Mouse (Mus musculus) heart, postnatal 0 days (tissue): ENCODE measurements at regions not wholly inside any gene's neighbourhood (a gene's known extent, or its start where the extent isn't known, plus 50 kb on each side); places are given as distances from the start of the nearest gene placed in this dataset.

Source experiments
- CTCF ChIP-seq: IDR thresholded peaks from 2 replicates; pipeline ENCODE4 v1.5.1; 2016; ENCODE audit warnings: antibody characterized with exemption, control low read depth, low read depth
- EP300 ChIP-seq: IDR thresholded peaks from 2 replicates; pipeline ENCODE4 v1.6.1; 2016; ENCODE audit warnings: antibody characterized with exemption, low read depth

GRCm38 (mm10) chr14:47827623-47828022 is 179.4 kb downstream of the Ktn1 start:
- no peak for TF ChIP-seq EP300
- no peak for TF ChIP-seq CTCF
